Mouse (Mus musculus): Measurements from ENCODE around the gene Scrn3.

- TF ChIP-seq POLR2A (IDR thresholded peaks at IDR 0.05; ENCODE audit: borderline replicate concordance, extremely low read depth, insufficient read depth, insufficient read length, poor library complexity, severe bottlenecking), result no peak
- no peak for TF ChIP-seq CTCF (IDR thresholded peaks at IDR 0.05; ENCODE audit: borderline replicate concordance, extremely low read depth, insufficient read depth, insufficient read length)
Measured at GRCm38 (mm10) chr2:73345204-73345603, 32.8 kb downstream of the Scrn3 start.
